Mouse (Mus musculus): ENCODE results near the gene Snx21. TPM values are rescaled to one million over a fixed set of nuclear protein-coding genes. Genes with fewer than 3 reads are reported as not detected.

The Snx21 gene
- polyA plus RNA-seq (2016; fragmentation: Nextera tagmentation; extraction: Ambion mirVana), result 10.4 and 11.0 TPM in 2 replicates

DNA sequence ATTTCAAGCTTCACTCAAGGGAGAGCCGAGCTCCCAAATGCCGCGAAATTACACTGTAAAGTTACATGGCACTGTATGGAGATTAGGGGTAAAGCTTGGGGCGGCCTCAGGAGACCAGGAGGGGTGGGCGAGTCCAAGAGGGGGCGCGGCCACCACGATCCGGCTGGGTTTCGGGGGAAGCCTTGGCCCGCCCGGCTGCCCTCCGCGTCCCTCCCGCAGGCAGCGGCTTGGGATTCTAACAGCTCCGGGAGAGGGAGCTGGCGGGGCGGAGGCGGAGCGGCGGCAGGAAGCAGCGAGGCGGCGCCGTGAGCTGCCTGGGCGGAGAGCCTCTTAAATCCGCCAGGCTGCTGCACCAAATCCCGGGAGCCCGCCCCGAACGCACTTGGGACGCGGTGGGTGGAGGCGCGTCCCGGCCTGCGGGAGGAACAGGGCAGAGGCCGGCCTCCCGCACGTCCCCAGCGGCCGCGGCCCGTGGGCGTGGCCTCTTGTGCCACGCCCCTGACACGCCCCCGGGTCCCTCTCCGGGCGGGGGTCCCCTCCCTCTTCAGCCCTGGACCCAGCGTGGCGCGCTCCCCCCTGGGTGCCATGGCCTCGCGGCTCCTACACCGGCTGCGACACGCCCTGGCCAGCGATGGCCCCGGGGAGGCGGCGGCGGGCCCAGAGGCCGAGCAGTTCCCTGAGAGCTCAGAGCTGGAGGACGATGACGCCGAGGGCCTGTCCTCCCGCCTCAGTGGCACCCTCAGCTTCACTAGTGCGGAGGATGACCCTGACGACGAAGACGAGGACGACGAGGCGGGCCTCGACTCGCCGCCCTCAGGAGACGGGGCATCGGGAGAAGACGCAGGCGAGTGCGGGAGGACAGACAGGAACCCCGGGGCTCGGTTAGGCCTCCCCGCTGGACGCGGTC is at the start of gene Snx21:
Snx21 (plus strand) TSS at position 343 of the 907 bp plus-strand sequence.
- peak within 1 kb of the TSS; percentile 88 for H3K27ac ChIP-seq
- H3K4me1 ChIP-seq, result peaks cover 36% of the 10 kb centered on the region
- WGBS, result under 1% methylated on average over 86 of the region's 89 CpGs
- H3K4me3 ChIP-seq, result peak within 1 kb of the TSS; percentile 79
- peaks cover 24% of the 10 kb centered on the region for H3K27me3 ChIP-seq (ENCODE audit: poor library complexity, severe bottlenecking)
- no peaks in the 10 kb centered on the region for H3K9me3 ChIP-seq
- DNase-seq (ENCODE audit: extremely low spot score, low spot score), result peak; percentile 83
- H3K36me3 ChIP-seq (replicated peaks), result peaks cover 19% of the 10 kb centered on the region

- Histone ChIP-seq H3K27me3 (ENCODE audit: poor library complexity, severe bottlenecking) (no peaks in the 10 kb centered on the region; the same call in 1 of the 2 replicates), H3K36me3 (replicated peaks) (no peaks in the 10 kb centered on the region), H3K4me3 (no peak overlapping the region), H3K9me3 (no peaks in the 10 kb centered on the region), H3K4me1 (0 out of 2 replicates have a peak, but pooled peaks cover 7% of the 10 kb centered on the region), H3K27ac (no peak overlapping the region)
- no peak for DNase-seq (ENCODE audit: extremely low spot score, low spot score)
- 73% methylated on average over 3 of the region's 3 CpGs for WGBS
Observed at GRCm38 (mm10) chr2:164737377-164738090, 48.1 kb upstream of the Snx21 start.

DNA sequence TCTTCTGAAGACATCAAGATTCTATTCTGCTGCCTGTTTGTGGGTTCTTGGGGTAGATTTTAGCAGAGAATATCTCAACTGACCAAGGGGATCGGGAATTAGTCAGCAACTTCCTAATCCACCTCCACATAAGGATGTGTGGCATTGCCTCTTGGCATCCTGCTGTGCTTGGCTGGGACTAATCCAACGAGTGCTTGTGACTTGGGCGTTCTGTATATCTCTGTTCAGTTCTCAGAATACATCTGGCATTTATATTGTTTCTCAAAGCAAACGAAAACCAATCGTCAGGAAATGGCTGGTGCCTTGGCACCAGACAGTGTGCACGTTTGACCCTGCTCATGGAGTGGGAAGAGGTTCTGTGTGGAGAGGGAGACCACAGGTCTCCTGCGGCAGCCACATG is 45.7 kb upstream of the Snx21 start:
- 65% methylated on average over 7 of the region's 7 CpGs for WGBS
- Histone ChIP-seq H3K4me3 (no peak overlapping the region), H3K9me3 (no peaks in the 10 kb centered on the region), H3K36me3 (replicated peaks) (no peaks in the 10 kb centered on the region), H3K27ac (no peak overlapping the region), H3K27me3 (ENCODE audit: poor library complexity, severe bottlenecking) (no peaks in the 10 kb centered on the region), H3K4me1 (peaks cover 5% of the 10 kb centered on the region)
- no peak for DNase-seq (ENCODE audit: extremely low spot score, low spot score)

- no peaks in the 10 kb centered on the region for H3K27me3 ChIP-seq (ENCODE audit: poor library complexity, severe bottlenecking)
- 81% methylated on average over 13 of the region's 13 CpGs for WGBS
- H3K27ac ChIP-seq, result no peak overlapping the region
- H3K9me3 ChIP-seq, result no peaks in the 10 kb centered on the region
- peaks cover 28% of the 10 kb centered on the region for H3K36me3 ChIP-seq (replicated peaks)
- H3K4me3 ChIP-seq, result peak overlapping the region; percentile 93
- DNase-seq (ENCODE audit: extremely low spot score, low spot score), result no peak
- H3K4me1 ChIP-seq, result peaks cover 28% of the 10 kb centered on the region
Observed at GRCm38 (mm10) chr2:164744987-164745386, 40.6 kb upstream of the Snx21 start.

DNA sequence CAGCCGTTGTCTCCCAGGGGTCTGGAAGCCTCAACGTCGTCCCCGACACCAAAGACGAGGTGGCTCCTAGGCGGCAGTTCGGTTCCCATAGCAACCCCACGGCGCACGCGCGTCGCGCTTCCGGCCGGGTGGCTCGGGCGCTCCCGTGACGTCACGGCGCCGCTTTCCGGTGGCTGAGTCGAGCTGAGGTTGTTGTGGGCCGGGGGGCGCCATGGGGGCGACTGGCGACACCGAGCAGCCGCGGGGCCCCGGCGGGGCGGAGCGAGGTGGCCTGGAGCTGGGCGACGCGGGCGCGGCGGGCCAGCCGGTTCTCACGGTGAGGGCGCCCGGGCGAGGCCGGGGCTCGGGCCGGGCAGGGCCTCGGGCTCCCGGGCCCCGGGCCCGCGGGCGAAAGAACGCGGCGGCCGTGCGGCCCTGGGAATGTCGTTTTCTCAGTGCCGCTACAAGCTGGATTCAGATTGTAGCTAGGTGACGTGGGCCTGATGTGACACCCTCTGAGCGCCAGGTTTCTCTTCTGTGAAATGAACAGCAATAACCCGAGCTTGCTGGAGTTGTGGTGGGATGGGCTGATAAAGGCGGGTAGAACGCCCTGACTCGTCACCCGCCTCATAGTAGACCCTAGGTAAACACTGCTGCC is 39.7 kb upstream of the Snx21 start, which contains the start of the genes Wfdc3 and Dnttip1:
Wfdc3 (minus strand) TSS at position 89 of the 637 bp plus-strand sequence.
Dnttip1 (plus strand) TSS at position 141 of the 637 bp plus-strand sequence.
- WGBS, result under 1% methylated on average over 70 of the region's 70 CpGs
- DNase-seq (ENCODE audit: extremely low spot score, low spot score), result peak; percentile 95
- peak within 1 kb of the TSS; percentile 95 for H3K27ac ChIP-seq

DNA sequence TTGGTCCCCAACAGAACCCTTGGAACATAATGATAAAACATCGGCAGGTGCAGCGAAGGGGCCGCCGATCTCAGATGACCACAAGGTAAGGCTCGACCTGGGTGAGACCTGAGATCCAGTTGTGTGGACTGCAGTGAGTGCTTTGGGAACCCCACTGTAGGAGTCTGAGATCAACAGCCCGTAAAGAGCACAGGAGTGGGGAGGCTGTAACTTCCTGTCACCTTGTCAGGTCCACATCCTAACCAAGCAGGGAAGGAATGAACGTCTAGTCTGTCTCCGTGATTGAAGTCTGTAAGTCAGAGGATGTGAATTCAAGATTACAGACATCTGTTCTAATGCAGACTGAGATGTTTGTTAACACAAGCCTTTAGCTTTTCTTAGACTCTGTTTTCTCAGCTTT is 38.9 kb upstream of the Snx21 start:
- no peaks in the 10 kb centered on the region for H3K9me3 ChIP-seq
- peak overlapping the region; percentile 95 for H3K27ac ChIP-seq
- no peak for DNase-seq (ENCODE audit: extremely low spot score, low spot score)
- peaks cover 25% of the 10 kb centered on the region for H3K4me1 ChIP-seq
- 64% methylated on average over 8 of the region's 8 CpGs for WGBS
- H3K4me3 ChIP-seq, result peak overlapping the region; percentile 93
- H3K36me3 ChIP-seq (replicated peaks), result peaks cover 45% of the 10 kb centered on the region
- no peaks in the 10 kb centered on the region for H3K27me3 ChIP-seq (ENCODE audit: poor library complexity, severe bottlenecking)

More for the DNA sequence above, 39.7 kb upstream of the Snx21 start, which contains the start of the genes Wfdc3 and Dnttip1:
- H3K27me3 ChIP-seq (ENCODE audit: poor library complexity, severe bottlenecking), result no peaks in the 10 kb centered on the region
- H3K9me3 ChIP-seq, result no peaks in the 10 kb centered on the region
- H3K36me3 ChIP-seq (replicated peaks), result peaks cover 38% of the 10 kb centered on the region
- H3K4me3 ChIP-seq, result peak within 1 kb of the TSS; percentile 93
- H3K4me1 ChIP-seq, result peaks cover 25% of the 10 kb centered on the region

- peaks cover 60% of the 10 kb centered on the region for H3K36me3 ChIP-seq (replicated peaks)
- peaks cover 25% of the 10 kb centered on the region for H3K4me1 ChIP-seq
- no peak for DNase-seq (ENCODE audit: extremely low spot score, low spot score)
- no peaks in the 10 kb centered on the region for H3K9me3 ChIP-seq
- H3K4me3 ChIP-seq, result no peak overlapping the region
- H3K27ac ChIP-seq, result no peak overlapping the region
- no peaks in the 10 kb centered on the region for H3K27me3 ChIP-seq (ENCODE audit: poor library complexity, severe bottlenecking)
- WGBS, result 90% methylated on average over 4 of the region's 4 CpGs
Observed at GRCm38 (mm10) chr2:164748191-164748590, 37.4 kb upstream of the Snx21 start.

DNA sequence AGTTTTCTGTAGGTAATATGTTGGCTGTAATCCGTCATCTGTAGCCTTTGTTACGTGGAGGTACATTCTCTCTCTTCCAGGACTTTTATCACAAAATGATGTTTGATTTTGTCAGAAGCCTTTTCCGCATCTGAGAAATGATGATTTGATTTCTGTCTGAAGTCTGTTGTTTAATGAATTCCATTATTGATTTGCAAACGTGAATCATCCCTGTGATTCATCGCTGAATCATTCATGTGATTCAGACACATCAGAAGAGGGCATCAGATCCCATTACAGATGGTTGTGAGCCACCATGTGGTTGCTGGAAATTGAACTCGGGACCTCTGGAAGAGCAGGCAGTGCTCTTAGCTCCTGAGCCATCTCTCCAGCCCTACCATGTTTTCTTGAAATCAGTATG is 36.6 kb upstream of the Snx21 start:
- H3K27me3 ChIP-seq (ENCODE audit: poor library complexity, severe bottlenecking), result no peaks in the 10 kb centered on the region
- peaks cover 25% of the 10 kb centered on the region for H3K4me1 ChIP-seq
- H3K27ac ChIP-seq, result no peak overlapping the region
- no peak overlapping the region for H3K4me3 ChIP-seq
- no peaks in the 10 kb centered on the region for H3K9me3 ChIP-seq
- H3K36me3 ChIP-seq (replicated peaks), result peaks cover 68% of the 10 kb centered on the region
- DNase-seq (ENCODE audit: extremely low spot score, low spot score), result no peak
- 91% methylated on average over 6 of the region's 6 CpGs for WGBS

GRCm38 (mm10) chr2:164752454-164752853 is 33.2 kb upstream of the Snx21 start:
- Histone ChIP-seq H3K27ac (no peak overlapping the region), H3K9me3 (no peaks in the 10 kb centered on the region), H3K4me3 (no peak overlapping the region), H3K27me3 (ENCODE audit: poor library complexity, severe bottlenecking) (no peaks in the 10 kb centered on the region), H3K4me1 (peaks cover 3% of the 10 kb centered on the region), H3K36me3 (replicated peaks) (peaks cover 100% of the 10 kb centered on the region)
- 90% methylated on average over 2 of the region's 2 CpGs for WGBS
- no peak for DNase-seq (ENCODE audit: extremely low spot score, low spot score)

DNA sequence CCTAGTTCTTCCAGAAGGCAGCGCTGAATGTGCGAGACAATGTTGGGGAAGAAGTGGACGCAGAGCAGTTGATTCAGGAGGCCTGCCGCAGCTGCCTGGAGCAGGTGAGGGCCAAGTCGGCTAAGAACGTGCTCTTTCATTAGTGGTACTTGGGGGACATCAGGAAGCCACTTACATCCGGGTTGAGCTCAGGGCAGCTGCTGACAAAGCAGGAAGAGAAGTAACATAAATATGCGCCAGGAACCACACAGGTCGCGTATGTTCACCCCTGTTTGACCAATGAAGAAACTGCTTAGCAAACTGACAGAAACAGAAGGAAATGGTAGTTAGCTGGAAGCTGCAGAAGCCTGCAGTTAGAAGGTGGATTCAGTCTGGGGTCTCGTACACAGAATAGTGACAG is 31.5 kb upstream of the Snx21 start:
- no peak for DNase-seq (ENCODE audit: extremely low spot score, low spot score)
- Histone ChIP-seq H3K4me3 (no peak overlapping the region), H3K27ac (no peak overlapping the region), H3K36me3 (replicated peaks) (peaks cover 100% of the 10 kb centered on the region), H3K9me3 (no peaks in the 10 kb centered on the region), H3K4me1 (no peaks in the 10 kb centered on the region), H3K27me3 (ENCODE audit: poor library complexity, severe bottlenecking) (no peaks in the 10 kb centered on the region)
- 90% methylated on average over 11 of the region's 11 CpGs for WGBS

- H3K27me3 ChIP-seq (ENCODE audit: poor library complexity, severe bottlenecking), result no peaks in the 10 kb centered on the region
- H3K36me3 ChIP-seq (replicated peaks), result peaks cover 100% of the 10 kb centered on the region
- H3K9me3 ChIP-seq, result no peaks in the 10 kb centered on the region
- DNase-seq (ENCODE audit: extremely low spot score, low spot score), result no peak
- no peak overlapping the region for H3K27ac ChIP-seq
- no peak overlapping the region for H3K4me3 ChIP-seq
- 92% methylated on average over 2 of the region's 2 CpGs for WGBS
- H3K4me1 ChIP-seq, result no peaks in the 10 kb centered on the region
Observed at GRCm38 (mm10) chr2:164754800-164755199, 30.8 kb upstream of the Snx21 start.

- WGBS, result 94% methylated on average over 11 of the region's 11 CpGs
- H3K4me1 ChIP-seq, result no peaks in the 10 kb centered on the region
- no peaks in the 10 kb centered on the region for H3K9me3 ChIP-seq
- DNase-seq (ENCODE audit: extremely low spot score, low spot score), result no peak
- H3K4me3 ChIP-seq, result no peak overlapping the region
- peaks cover 100% of the 10 kb centered on the region for H3K36me3 ChIP-seq (replicated peaks)
- no peaks in the 10 kb centered on the region for H3K27me3 ChIP-seq (ENCODE audit: poor library complexity, severe bottlenecking)
- no peak overlapping the region for H3K27ac ChIP-seq
Observed at GRCm38 (mm10) chr2:164757841-164758240, 27.8 kb upstream of the Snx21 start.

All from forebrain, embryonic 10.5 days (tissue).